Mouse (Mus musculus) spleen, adult 18-20 months (tissue): Measurements from ENCODE around the gene Prc1.

Experiments
- DNase-seq, 2 experiments: peaks; one replicate each; pipeline ENCODE4 v3.0.0; 2022; ENCODE audit warnings: mixed read lengths in 2 of 2

The Prc1 gene

DNA sequence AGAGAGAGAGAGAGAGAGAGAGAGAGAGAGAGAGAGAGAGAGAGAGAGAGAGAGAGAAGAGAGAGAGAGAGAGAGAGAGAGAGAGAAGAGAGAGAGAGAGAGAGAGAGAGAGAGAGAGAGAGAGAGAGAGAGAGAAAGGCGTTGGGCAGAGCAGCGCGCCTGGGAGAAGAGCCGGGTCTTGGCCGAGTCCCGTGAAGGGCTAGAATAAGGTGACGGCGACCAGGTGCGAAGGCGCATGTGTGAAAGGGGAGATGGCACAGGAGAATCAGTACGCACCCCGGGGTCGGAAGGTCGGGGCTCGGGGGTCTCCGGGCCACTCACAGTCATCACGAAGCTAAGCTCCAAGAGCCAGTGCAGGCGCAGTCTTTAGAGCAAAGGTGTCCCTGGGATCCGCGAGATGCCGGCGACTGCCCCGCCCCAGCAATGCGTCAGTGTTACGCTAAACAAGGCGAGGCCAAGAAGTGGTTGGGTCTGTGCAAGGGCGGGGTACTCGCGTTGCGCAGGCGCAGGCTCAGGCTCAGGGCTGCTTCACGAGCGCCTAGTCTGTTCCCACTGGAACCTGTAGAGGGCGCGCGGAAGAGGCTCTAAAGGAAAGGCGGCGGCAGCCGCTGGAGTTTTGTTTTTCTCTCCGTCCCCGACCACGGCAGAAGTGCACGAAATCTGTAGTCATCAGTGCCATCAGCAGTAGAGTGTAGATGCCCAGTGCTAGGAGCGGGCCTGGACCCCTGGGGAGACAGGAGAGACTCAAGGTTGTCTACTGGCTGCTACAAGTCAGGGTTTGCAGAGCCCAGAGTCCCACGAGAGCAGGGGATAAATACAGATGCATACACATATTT, 45.8 kb downstream of the Prc1 start:
- DNase-seq: peak; percentile 96 to 97

DNA sequence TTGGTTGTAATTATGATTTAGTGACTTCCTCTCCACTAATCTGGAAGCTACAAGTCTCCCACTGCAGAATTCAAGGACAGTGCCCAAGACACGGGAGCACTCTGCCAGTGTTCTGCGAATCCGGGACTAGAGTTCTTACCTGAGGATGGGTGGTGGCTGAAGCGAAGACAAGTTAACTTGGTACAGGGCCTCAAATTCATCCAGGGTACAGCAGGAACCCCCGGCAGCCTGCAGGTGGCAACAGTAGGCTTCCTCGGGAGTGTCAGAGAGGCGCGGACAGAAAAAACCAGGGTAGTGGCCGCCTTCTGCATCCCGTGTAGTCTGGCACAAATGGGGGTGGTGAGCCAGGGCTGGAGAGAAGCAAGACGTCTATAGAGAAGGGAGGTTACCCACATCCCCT, 46.5 kb downstream of the Prc1 start, which contains the start of gene Unc45a:
Gene Unc45a (minus strand): TSS at position 213 of the 400 bp plus-strand sequence.
- DNase-seq: peak; percentile 65 to 71

DNA sequence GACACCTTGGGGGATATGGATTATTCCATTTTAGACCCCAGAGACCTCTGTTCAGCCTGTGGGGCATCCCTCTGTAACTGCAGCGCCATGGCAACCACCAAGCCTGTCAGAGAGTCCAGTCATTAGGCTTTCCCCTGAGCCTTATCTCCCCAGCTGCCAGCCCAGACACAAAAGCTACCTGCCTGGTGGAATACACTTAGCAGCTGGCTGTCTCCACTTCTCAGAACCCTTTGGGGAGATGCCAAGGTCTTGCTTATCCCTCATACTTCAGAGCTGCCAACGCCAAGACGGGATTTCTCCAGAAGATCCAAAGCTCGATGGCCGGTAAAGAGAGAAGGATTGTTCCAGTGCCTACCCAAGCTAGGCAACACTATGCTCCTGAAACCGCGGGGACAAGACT, 47.5 kb downstream of the Prc1 start:
- no peak for DNase-seq

GRCm38 (mm10) chr7:80342858-80343257, 48.6 kb downstream of the Prc1 start, which contains the start of gene Hddc3:
TSS of gene Hddc3 (plus strand) at chr7:80343104.
- DNase-seq: peak; percentile 82 to 97

DNA sequence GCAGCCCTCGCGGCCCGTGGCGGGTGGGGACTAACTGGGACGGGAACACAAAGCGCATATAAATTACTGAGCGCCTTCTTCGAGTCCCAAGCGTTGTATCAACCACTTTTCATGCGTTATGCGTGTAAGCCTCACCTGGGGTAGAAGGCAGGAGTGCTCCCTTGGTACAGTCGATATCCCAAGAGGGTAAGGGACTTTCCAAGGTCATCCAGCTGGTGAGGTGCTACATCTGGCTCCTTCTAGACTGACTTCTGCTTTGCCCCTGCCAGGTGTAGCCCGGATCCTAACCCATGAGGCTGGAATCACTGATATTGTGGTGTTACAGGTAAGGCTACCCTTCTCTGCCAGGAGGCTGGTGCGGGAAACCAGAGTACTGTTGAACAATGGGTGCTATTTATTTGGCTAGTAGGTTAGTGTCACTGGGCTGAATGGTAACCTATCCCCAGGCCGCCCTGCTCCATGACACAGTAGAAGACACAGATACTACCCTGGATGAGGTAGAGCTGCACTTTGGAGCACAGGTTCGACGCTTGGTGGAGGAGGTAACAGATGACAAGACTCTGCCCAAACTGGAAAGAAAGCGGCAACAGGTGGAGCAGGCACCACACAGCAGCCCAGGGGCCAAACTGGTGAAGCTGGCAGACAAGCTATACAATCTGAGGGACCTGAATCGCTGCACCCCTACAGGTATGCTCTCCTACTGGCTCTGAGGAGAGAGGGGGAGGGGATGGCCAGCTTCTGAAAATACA, 49.2 kb downstream of the Prc1 start:
- no peak for DNase-seq

GRCm38 (mm10) chr7:80346173-80346572, 51.9 kb downstream of the Prc1 start:
- no peak for DNase-seq

DNA sequence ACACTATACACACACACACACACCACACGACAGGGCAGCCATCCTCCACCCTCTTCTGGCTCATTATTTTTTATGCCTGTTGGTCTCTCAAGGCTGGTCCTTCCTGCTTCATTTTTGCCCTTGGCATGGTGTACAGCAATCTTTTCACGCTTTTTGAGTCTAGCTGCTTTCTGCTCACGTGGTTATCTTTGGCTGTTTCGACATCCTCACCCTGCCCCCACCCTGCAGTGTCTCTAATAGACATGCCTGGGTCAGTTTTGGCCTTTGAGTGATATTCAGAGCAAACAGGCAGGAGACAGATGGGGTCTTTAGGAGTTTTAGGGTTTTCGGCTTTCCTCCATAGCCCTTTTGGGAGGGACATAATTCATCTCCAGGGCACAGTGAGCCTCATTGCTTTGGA, 52.6 kb downstream of the Prc1 start:
- DNase-seq: no peak

- no peak for DNase-seq
These were observed 53.7 kb downstream of the Prc1 start for GRCm38 (mm10) chr7:80347670-80348586.

DNA sequence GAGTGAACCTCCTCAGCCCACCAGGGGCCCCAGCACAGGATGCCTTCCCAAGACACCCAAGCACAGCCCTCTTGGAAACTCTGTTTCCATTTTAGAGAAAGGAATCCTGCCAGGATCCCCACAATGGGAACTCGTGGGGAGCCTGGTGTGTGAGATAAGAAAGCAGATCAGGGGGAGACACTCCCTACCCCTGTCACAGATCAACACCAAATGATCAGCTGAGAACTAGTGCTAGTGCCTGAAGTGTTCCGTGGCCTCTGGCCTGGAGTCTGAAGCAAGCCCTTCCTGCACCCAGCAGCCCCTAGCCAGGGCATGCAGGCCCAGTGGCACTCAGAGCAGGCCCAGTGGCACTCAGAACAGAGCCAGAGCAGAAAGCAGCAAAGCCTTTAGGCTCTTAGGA, 56.6 kb downstream of the Prc1 start:
- DNase-seq: no peak

- no peak for DNase-seq
These were observed 58.7 kb downstream of the Prc1 start for GRCm38 (mm10) chr7:80352920-80353319.

- no peak for DNase-seq
These were observed 62.1 kb downstream of the Prc1 start for GRCm38 (mm10) chr7:80356351-80356750.

GRCm38 (mm10) chr7:80357156-80357555, 62.9 kb downstream of the Prc1 start:
- DNase-seq: no peak

GRCm38 (mm10) chr7:80358039-80358438, 63.8 kb downstream of the Prc1 start:
- no peak for DNase-seq

DNA sequence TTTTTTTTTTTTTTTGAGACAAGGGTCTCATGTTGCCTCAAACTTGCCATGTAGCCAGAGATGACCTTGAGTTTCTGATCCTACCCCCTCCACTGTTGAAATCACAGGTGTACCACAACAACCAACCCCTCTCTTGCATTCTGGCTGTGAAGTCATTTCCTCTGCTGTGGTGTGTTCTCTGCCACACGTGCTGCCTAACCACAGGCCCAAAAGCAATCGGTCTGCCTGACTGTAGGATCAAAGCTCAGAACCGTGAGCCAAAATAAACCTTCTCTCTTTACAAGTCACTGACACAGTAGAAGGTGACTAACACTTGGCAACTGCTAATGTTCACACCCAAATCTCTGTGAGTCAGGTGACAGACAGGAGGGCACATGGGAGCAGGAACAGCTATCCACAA, 66.2 kb downstream of the Prc1 start:
- no peak for DNase-seq

DNA sequence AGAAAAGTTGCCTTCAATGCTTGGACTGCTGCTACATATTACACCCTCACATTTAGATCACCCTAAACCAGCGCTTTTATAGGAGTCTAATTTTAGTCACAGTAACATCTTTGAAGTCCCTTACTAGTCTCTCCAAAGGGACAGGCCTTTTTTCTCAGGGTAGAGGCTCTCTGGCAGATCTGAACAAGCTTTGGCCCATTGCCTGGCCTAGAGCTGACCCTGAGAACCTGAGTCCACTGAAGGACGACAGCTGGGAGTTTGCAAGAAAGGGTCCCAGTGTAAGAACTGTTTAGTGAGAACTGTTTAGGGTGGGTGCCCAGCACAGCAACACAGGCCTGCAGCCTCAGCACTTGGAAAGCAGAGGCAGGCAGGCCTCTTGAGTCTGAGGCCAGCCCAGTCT, 71.5 kb downstream of the Prc1 start:
- DNase-seq: no peak
